Mouse (Mus musculus) hindbrain, embryonic 11.5 days (tissue): ENCODE measurements at regions not wholly inside any gene's neighbourhood (a gene's known extent, or its start where the extent isn't known, plus 50 kb on each side); places are given as distances from the start of the nearest gene placed in this dataset.

Source experiments
- ATAC-seq: fragments of 200-750 bp; cut with Nextera tagmentation; 2 replicates; pipeline ENCODE4 v1.8.0; 2017; ENCODE audit warnings: mild to moderate bottlenecking, moderate TSS enrichment, moderate library complexity; ENCODE audit not compliant: low FRiP score
- DNase-seq: peaks from one replicate; pipeline ENCODE4 v3.0.0-alpha.2; 2015; ENCODE audit warnings: low spot score
- H3K27ac ChIP-seq: fragments of 300-500 bp; sonication (generic); 2 replicates; pipeline ENCODE4 v1.5.1; 2014; ENCODE audit warnings: mild to moderate bottlenecking, low read depth, low read length
- H3K27me3 ChIP-seq: fragments of 300-500 bp; sonication (generic); 2 replicates; pipeline ENCODE4 v1.6.1; 2014; ENCODE audit warnings: mild to moderate bottlenecking, low read length, moderate library complexity, mixed read lengths; ENCODE audit not compliant: control insufficient read depth, insufficient read depth
- H3K36me3 ChIP-seq: fragments of 300-500 bp; sonication (generic); 2 replicates; pipeline ENCODE4 v1.6.1; 2014; ENCODE audit warnings: mild to moderate bottlenecking, low read length, moderate library complexity, mixed read lengths; ENCODE audit not compliant: control insufficient read depth, insufficient read depth
- H3K4me1 ChIP-seq: fragments of 300-500 bp; sonication (generic); replicated peaks from 2 replicates; pipeline ENCODE4 v1.6.1; 2014; ENCODE audit warnings: low read length, mixed read lengths; ENCODE audit not compliant: control insufficient read depth, insufficient read depth
- H3K4me2 ChIP-seq: fragments of 300-500 bp; sonication (generic); replicated peaks from 2 replicates; pipeline ENCODE4 v1.6.1; 2014; ENCODE audit warnings: mild to moderate bottlenecking, low read depth, low read length
- H3K4me3 ChIP-seq: fragments of 300-500 bp; sonication (generic); 2 replicates; pipeline ENCODE4 v1.5.1; 2014; ENCODE audit warnings: low read depth, low read length
- H3K9ac ChIP-seq: fragments of 300-500 bp; sonication (generic); 2 replicates; pipeline ENCODE4 v1.6.1; 2014; ENCODE audit warnings: low read depth, low read length
- H3K9me3 ChIP-seq: fragments of 300-500 bp; sonication (generic); 2 replicates; pipeline ENCODE4 v1.6.1; 2016; ENCODE audit warnings: low read length; ENCODE audit not compliant: control insufficient read depth
- WGBS: fragments of 180-500 bp; shearing (Covaris S2); extraction: QIAGEN DNeasy Blood & Tissue Kit; methylation state at CpG from one replicate; pipeline ENCODE4 v1.1.7; 2014; 5-methylcytosine and 5-hydroxymethylcytosine counted together

DNA sequence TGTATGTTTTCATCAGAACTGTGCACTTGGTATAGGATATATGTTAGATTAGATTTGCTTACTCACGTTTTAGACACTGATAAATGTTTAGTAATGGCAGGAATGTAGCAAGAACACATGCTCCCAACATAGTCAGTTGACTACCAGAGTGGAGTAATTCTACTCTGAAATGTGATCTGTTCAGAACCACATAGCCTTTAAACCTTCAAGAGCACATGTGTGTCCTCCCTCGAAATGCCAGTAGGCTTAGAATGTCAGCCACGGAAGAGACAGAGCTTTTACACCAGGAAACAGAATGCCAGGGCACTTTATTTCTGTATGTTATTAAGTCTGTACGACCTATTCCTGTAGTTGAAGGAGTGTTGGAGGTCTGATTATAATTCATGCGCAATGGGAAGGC lies 51.3 kb upstream of the Cd28 start:
- ATAC-seq (no peak), DNase-seq (no peak)
- Histone ChIP-seq H3K27me3 (no peaks in the 10 kb centered on the region), H3K9ac (no peak overlapping the region), H3K4me2 (no peak overlapping the region), H3K36me3 (no peaks in the 10 kb centered on the region), H3K9me3 (no peaks in the 10 kb centered on the region), H3K4me1 (no peaks in the 10 kb centered on the region), H3K4me3 (no peak overlapping the region), H3K27ac (no peak overlapping the region)
- WGBS = 83% methylated on average over 5 of the region's 5 CpGs

DNA sequence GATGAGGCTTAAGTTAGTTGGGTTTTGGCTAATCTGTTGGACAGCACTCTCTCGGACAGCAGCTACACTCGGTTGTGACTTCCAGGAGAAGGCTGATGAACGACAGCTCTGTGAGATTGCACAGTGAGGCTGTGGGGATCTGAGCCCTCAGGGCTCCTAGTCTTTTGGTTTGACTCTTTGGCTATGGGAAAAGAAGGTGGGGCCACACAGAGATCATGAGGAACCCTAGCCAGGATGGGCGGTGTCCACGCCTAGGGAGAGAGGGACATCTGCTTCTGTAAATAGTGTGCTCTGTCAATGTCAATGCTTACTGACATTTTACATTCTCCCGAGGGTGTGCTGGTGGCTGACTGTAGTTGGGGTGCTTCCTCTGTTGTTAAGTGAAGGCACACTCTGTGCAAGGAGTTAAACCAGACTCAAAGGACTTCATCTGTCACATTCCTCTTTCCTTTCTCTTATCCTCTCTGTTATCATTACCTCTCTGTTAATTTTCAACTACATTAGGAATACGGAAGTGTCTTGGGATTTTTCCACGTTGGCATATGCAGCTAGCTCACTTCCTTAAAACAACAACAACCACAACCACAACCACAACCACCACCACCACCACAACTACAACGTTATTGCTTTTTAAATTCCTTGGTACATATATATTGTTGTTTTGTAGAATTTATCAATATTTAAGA lies 54.2 kb upstream of the Cd28 start:
- H3K9ac ChIP-seq = no peak overlapping the region
- ATAC-seq (no peak), DNase-seq (no peak)
- no peak overlapping the region for H3K4me2 ChIP-seq
- no peaks in the 10 kb centered on the region for H3K4me1 ChIP-seq
- 61% methylated on average over 9 of the region's 9 CpGs for WGBS
- no peak overlapping the region for H3K4me3 ChIP-seq
- H3K9me3 ChIP-seq = no peaks in the 10 kb centered on the region
- H3K27ac ChIP-seq = no peak overlapping the region
- no peaks in the 10 kb centered on the region for H3K36me3 ChIP-seq
- H3K27me3 ChIP-seq = no peaks in the 10 kb centered on the region

DNA sequence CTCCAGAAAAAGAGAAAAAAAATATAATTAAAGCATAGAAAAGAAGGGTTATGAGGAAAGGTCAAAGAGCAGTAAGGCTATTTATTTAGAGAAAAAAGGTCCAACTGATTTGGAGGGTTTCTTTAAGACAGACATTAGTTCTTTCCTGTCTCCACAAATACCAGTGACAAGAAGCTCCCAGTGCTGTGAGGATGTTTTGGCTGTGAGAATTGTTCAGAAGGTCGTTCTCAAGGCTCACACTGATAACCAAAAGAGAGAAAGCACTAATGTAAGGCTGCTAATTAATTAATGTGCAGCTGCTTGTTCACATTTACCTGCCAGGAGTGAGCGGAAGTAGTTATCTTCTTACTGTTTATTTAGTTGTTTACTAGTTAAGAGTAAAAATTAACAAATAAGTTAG lies 54.7 kb upstream of the Cd28 start:
- Histone ChIP-seq H3K4me1 (no peaks in the 10 kb centered on the region), H3K27ac (no peak overlapping the region), H3K9me3 (no peaks in the 10 kb centered on the region), H3K9ac (no peak overlapping the region), H3K4me2 (no peak overlapping the region), H3K4me3 (no peak overlapping the region), H3K36me3 (no peaks in the 10 kb centered on the region), H3K27me3 (no peaks in the 10 kb centered on the region)
- ATAC-seq = no peak
- no peak for DNase-seq
- WGBS = 59% methylated on average over 2 of the region's 2 CpGs

DNA sequence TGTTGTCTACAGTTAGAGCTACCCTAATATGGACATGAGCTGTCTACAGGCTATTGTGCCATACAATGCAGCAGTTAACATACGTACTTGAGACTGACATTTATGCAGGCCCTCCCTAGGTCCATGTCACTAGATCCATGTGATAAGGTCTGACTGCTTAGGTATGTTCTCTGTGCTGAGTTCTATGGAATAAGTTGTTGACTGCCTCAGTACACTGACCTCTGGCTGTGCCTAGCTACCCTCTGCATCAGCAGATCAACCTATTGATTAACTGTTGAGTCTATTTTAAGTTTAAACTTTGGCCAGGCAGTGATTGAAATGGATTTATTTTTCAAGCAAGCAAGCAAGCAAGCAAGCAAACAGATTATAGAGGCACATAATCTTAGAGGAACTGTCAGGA lies 57.0 kb upstream of the Cd28 start:
- Histone ChIP-seq H3K9me3 (no peaks in the 10 kb centered on the region), H3K27me3 (no peaks in the 10 kb centered on the region), H3K9ac (no peak overlapping the region), H3K27ac (no peak overlapping the region), H3K4me2 (no peak overlapping the region), H3K4me1 (no peaks in the 10 kb centered on the region), H3K4me3 (no peak overlapping the region), H3K36me3 (no peaks in the 10 kb centered on the region)
- DNase-seq (no peak), ATAC-seq (no peak)
- WGBS = 94% methylated on average over 1 of the region's 1 CpGs

DNA sequence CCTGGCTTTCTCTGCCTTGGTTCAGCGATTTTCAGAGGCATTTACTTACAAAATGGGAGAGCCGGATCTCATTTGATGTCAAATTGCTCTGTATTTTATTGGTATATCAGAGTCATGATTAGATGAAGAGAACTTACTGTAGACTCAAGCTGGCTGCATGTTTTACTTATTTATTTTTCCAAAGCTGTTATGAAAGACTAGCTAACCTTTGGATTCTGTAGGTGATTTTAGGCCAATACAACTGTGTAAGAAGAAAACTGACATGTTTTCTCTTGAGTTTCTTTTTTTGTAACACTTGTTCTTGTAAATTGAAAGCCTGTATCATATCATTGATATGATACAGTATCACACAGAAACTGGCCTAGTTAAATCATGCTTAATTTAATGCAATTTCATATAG lies 57.6 kb upstream of the Cd28 start:
- Histone ChIP-seq H3K27me3 (no peaks in the 10 kb centered on the region), H3K9ac (no peak overlapping the region), H3K27ac (no peak overlapping the region), H3K4me1 (no peaks in the 10 kb centered on the region), H3K4me2 (no peak overlapping the region), H3K4me3 (no peak overlapping the region), H3K9me3 (no peaks in the 10 kb centered on the region), H3K36me3 (no peaks in the 10 kb centered on the region)
- no peak for ATAC-seq
- no peak for DNase-seq
- WGBS = 81% methylated on average over 2 of the region's 2 CpGs

DNA sequence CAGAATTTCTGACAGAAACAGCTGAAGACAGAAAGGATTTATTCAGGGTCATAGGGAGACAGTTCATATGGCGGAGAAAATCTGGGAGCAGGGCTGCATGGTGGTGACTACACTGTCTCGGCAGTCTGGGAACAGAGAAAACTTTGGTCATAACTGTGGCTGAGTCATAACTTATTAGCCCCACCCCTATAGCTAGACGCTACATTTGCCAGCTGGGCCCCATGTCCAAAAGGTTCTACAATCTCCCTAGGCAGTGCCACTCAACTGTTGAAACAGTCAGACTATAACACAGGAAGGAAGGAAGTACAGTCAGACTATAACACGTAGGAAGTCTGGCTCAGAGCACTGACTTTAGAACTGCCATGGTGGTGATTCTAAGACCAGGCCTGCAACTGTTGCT lies 58.2 kb upstream of the Cd28 start:
- Histone ChIP-seq H3K27ac (no peak overlapping the region), H3K9me3 (no peaks in the 10 kb centered on the region), H3K4me1 (no peaks in the 10 kb centered on the region), H3K4me2 (no peak overlapping the region), H3K27me3 (no peaks in the 10 kb centered on the region), H3K4me3 (no peak overlapping the region), H3K36me3 (no peaks in the 10 kb centered on the region), H3K9ac (no peak overlapping the region)
- DNase-seq = no peak
- ATAC-seq = no peak
- WGBS = 90% methylated on average over 4 of the region's 4 CpGs

DNA sequence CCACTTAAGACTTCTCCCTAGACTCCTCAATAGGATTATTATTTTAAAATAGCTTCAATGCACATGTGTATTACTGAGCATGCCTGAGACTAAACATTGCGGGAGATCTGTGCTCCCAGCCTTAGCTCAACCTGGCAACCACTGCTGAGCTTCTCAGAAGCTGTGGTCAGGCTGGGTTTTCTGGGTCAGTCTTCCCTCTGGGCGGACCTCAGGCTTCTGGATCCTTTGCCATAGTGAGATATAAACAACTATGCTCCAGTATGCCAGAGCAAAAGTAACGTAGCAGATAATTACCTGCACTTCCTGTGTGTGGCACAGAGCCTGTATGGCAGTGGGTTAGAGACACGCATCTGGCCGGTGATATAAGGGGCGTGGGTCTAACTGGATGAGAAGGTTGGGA lies 59.1 kb upstream of the Cd28 start:
- Histone ChIP-seq H3K4me2 (no peak overlapping the region), H3K36me3 (no peaks in the 10 kb centered on the region), H3K27ac (no peak overlapping the region), H3K9me3 (no peaks in the 10 kb centered on the region), H3K4me1 (no peaks in the 10 kb centered on the region), H3K9ac (no peak overlapping the region), H3K27me3 (no peaks in the 10 kb centered on the region), H3K4me3 (no peak overlapping the region)
- ATAC-seq (no peak), DNase-seq (no peak)
- 83% methylated on average over 6 of the region's 6 CpGs for WGBS

DNA sequence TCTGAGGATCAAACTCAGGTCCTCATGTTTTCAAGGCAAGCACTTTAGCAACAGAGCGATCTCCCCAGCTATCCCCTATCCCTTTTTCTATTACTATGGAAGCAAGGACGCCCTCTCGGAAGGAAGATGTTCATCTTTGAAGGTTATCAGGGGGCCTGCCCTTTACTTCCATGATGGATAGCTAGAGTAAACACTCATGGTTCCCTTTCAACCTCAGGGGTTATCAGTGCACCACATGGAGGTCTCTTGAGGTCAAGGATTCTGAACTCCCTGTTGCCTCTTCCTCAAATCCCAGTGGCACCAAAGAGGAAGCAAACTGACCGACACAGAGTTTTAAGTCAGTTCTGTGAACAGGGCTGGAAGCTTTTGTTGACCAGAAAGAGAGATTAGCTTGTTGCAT lies 59.6 kb upstream of the Cd28 start:
- no peak for DNase-seq
- 77% methylated on average over 4 of the region's 4 CpGs for WGBS
- H3K9ac ChIP-seq = no peak overlapping the region

DNA sequence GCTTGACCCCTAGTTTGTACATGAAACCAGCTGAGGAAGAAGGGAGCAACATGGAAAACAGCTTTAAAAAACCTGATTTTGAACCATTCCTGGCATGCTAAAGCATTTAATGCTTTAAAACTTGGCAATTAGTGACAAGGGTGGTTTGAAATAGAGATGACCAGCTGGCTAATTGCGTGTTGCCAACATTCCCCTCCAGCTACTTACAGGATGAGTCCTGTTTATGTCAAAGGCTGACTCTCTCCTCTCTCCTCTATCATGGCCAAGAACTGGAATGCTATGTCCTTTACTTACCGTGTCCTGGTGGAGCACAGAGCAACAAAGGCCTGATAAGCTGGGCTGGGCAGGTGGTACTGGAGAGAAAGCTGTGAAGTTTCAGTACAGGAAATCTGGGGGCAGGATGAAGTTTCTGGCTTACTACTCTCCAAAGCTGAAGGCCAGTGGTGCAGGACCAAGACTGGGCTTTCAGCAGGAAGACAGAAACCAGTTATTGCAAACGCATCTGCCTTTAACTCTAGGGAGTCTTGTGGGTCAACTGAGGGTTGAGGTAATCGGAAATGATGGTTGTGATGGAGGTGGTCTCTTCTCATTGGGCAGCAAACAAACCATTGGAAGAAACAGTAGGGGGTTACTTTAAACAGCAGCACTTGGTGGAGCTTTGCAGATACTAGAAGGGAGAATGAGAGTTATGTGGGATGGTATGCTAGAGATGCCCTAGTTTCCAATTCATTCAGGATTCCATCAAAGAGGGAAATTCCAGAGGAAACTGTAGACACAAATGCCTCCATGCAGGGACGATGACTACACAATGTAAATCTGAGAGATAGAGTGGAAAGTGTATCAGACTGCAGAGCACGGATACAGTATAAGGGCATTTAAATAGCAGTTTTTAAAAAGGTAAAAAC lies 60.7 kb upstream of the Cd28 start:
- no peak for DNase-seq
- 88% methylated on average over 6 of the region's 6 CpGs for WGBS
- Histone ChIP-seq H3K36me3 (no peaks in the 10 kb centered on the region), H3K27ac (no peak overlapping the region), H3K9ac (no peak overlapping the region), H3K4me1 (no peaks in the 10 kb centered on the region), H3K9me3 (no peaks in the 10 kb centered on the region), H3K4me3 (no peak overlapping the region), H3K27me3 (no peaks in the 10 kb centered on the region), H3K4me2 (no peak overlapping the region)
- ATAC-seq = no peak

More for the DNA sequence above, 59.6 kb upstream of the Cd28 start:
- no peaks in the 10 kb centered on the region for H3K4me1 ChIP-seq
- H3K9me3 ChIP-seq = no peaks in the 10 kb centered on the region
- no peak overlapping the region for H3K27ac ChIP-seq
- H3K27me3 ChIP-seq = no peaks in the 10 kb centered on the region
- H3K4me3 ChIP-seq = no peak overlapping the region
- no peak overlapping the region for H3K4me2 ChIP-seq
- H3K36me3 ChIP-seq = no peaks in the 10 kb centered on the region
- ATAC-seq = no peak
